Mouse (Mus musculus) MEL-GATA-1-ER (cell line): ENCODE data around the gene Nrros.
"Not testable (repeated sequence)": the region's sequence is repeated elsewhere in the genome, so short reads cannot be mapped to it uniquely, and the experiment has no call there.

Source experiments
- DNase-seq: peaks from one replicate; pipeline ENCODE4 v3.0.0-alpha.2; 2012; ENCODE audit warnings: low read depth; ENCODE audit errors: extremely low read depth

Nrros gene

DNA sequence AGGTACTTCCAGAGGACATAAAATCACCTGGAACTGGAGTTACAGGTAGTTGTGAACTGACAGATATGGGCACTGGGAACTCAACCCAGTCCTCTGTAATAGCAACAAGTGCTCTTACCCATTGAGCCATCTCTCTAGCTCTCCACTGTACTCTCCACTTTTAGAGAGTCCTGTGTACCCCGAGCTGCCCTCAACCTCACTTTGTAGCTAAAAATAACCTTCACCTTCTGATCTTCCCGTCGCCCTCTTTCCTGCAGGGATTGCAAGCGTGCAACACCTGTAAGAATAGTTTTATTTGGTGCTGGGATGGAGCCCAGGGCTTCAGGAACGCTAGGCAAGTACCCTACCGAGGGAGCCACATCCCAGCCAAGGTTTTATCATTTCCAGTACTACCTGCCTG is 49.6 kb downstream of the Nrros start:
- no peak for DNase-seq

DNA sequence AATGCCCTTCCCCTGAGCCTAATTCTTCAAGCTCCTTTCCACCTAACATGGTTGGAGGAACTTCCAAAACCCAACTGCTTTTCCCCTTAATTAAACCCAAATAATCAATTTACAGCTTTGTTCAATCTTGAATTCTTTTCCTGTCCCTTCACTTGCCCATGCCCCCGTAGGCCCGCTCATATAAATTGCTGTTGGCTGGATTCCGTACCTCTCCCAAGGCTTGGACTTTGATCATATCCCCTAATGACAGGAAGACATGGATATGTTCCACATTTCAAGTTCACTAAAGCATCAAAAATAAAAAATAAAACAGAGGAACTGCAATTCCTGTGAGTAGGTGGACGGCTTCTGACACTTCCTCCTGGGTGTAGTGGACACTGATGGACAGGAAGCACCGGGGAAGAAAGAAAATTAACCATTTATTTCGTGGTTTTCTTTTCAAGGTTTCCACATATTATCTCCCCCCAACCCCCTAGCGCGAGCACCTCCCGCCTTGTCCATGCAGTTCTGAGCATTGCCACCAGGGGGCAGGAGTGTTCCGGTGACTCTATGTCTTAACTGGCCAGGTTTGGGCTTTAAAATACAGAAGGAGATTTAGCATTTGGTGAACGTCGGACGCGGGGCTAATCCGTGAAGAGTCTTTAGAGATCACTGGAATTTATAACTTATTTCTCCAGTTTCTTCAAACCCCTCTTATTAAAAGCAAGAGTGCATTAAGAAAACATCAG is 50.3 kb downstream of the Nrros start:
- peak; percentile 61 for DNase-seq

DNA sequence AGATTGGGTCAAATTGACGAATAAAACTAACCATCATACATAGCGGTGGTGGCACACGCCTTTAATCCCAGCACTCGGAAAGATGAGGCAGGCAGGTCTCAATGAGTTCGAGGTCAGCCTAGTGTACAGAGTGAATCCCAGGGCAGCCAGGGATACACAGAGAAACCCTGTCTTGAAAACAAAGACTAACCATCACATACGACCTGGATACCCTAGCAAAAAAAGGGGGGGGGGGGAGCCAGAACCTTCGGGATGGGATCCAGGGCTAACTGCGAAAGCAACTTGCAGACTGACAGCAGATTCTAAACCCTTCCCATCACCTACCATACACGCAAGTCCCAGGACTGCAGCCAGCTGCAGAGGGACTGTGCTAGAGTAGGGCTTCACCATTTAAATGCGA is 51.0 kb downstream of the Nrros start:
- no peak for DNase-seq

DNA sequence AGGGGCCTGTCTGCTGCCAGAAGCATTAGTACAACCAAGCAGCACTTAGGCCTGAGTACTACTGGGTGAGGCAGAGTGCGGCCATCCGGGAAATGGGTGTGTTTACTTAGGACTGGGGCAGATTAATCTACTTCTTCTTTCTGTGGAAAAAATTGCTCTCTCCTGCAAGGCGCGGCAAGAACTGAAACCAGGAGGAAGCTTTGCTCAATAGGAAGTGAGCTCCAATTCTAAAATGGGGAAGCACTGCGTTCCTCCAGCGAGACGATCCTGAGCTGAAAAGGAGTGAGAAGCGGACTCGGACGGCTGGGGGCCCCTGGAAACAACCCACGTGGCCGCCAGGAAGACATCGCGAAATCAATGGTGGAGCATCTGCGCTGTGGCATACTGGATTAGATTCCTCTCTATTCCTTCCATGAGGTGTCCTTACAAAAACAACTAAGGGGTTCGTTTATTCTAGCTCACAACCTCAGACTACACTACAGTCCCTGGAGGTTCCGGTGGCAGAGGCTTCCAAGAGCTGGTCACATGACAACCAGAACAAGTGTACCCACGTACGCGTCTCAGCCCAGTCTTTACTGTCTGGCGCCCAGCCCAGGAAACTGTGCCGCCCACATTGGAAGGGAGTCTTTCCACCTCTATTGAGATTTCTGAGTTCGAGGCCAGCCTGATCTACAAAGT is 51.7 kb downstream of the Nrros start:
- DNase-seq = peak; percentile 96

DNA sequence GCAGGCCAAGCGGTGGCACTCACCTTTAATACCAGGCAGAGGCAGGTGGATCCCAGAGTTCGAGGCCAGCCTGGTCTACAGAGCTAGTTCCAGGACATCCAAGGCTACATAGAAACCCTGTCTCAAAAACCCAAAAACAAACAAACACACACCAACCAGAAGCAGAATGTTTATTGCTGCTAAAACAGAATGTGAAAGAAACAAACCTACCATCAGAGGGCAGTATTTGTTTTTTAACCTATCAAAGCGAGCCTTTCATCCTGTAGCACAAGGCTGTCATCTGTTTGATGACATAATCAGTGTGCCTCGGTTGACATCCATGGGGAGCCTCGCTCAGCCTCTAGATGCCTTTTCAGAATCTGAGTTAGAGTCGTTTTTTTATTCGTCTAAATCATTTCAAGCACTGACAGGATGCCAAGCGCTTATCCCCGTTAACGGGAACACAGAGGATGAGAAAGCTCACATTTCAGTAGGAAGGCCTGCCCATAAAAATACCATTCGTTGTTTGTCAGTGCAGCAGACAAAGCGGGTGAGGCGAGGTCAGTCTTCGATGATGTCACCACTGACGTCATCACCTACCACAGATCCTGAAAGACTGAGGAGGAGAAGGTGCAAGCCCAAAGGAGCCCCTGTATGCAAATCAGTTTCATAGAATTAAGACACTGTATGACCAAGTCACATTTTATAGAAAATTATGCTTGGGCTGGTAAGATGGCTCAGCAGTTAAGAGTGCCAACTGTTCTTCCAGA is 54.3 kb downstream of the Nrros start:
- DNase-seq = no peak

DNA sequence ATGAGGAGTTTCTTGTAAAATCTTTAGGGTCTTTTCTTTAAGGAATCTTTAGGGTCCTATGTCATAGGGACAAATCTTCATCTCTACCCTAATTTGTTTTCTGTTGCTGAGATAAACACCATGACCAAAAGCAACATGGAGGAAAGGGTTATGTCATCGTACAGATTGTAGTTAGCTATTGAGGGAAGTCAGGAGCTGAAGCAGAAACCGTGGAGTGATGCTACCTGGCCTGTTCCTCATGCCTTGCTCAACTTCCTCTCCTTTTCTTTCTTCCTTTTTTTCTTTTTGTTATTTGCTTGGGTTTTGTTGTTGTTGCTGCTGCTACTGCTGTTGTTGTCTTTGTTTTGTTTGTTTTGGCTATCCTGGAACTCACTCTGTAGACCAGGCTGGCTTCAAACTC is 56.8 kb downstream of the Nrros start:
- DNase-seq = no peak

DNA sequence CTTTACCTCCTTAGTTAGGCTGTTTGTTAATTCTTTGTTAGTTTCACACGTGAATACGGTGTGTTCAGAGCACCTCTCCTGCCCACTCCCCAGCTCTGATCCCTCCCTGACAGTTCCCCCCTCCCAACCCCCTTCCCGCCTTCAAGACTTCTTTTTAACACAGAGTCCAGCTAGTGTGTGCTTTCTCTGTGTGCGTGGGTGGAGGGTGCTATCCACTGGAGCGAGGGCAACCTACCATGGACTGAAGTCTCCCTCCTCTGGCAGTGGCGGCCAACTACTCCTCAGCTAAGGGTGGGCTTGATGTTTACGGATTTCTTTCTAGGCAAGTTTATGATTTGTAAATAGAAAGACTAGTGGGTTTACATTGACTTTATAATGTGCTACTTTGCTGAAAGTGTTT is 57.2 kb downstream of the Nrros start:
- DNase-seq = no peak

DNA sequence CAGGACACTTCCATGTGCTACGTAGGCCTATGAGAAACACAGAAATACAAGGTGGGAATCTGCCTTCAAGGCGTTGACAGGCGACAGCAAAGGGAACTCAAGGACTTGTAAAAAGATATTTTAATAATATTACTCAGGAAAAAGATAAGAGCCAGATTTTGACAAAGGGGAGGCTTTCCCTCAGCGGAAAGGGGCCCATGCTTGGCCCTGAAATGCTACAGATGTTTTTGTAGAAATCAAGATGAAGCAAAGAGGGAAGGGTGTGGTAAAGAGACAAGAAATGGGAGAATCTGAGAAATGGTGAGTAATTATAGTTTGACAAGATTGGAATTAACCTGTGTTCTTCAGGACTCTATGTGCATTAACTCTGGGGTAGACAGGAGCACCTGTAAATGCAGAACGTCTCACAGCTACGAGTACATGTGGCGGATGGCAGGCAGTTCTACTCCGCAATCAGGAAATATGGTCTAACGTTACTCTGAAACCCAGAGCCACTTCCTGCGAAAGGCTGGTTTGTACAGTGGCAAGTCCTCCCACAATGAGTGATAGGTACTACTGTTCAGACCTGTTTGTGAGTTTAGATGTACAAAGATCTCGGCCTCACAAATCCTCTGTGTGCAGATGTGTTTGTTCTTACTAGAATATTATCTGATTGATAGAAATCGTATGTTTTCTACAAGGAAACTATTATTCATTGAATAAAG is 57.9 kb downstream of the Nrros start:
- no peak for DNase-seq

DNA sequence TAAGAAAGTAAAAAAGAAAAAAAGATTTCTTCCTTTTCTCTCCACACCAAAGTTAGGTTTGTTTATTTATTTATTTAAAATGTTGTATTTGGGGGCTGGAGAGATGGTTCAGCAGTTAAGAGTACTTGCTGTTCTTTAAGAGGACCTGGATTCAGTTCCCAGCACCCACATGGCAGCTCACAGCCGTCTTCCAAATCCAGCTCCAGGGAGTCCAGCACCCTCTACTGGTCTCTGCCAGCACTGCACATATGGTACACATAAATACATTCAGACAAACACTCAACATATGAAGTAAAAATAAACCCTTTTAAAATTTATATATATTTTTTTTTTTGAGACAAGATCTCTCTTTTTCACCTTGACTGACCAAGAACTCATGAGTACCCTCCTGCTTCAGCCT is 59.7 kb downstream of the Nrros start:
- DNase-seq = no peak

DNA sequence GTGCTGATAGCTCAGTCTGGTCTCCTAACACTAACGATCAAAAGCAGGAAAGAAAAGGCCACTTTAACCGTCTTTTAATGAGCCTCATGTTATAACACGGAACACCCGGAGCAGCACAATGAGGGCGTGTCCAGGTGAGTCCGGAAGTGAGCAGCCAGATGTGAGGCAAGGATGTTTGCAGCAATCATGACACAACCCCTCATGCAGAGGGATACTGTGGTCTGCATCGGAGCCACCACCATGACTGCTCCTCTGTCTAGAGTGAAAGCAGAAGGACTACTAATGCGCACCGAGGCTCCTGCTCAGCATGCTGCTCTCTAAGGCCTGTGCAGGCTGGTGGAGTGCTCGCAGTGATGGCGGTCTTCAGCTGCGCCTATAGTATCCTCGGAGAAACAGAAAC is 63.1 kb downstream of the Nrros start:
- no peak for DNase-seq

DNA sequence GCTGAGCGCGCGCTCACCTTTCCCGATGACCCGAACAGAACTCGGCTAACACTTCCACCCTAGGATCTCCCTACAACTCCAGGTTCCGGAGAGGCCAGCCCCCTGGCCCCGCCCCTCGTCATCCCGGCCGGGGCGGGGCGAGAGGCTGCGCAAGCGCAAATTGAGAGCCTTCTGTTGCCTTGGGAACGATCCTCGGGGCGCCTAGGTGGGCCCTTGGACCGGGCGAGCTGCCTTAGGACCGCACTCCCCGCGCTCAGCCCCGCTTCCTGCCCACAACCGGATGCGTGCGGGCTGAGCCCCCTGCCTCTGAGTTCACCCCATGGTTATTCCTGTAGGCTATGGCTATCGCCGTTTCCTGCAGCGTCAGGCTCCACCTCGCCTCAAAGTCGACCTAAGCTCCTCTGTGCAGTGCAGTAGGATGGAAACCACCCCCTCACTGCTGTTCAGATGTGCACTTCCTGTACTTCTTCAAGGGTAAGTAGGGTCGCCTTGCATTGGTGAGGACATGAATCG is 65.7 kb downstream of the Nrros start, which contains the start of the genes Pigx and Cep19:
Gene Pigx, minus strand, starts transcription at position 103 of the 513 bp plus-strand sequence.
Gene Cep19, plus strand, starts transcription at position 163 of the 513 bp plus-strand sequence.
- DNase-seq = peak; percentile 67

DNA sequence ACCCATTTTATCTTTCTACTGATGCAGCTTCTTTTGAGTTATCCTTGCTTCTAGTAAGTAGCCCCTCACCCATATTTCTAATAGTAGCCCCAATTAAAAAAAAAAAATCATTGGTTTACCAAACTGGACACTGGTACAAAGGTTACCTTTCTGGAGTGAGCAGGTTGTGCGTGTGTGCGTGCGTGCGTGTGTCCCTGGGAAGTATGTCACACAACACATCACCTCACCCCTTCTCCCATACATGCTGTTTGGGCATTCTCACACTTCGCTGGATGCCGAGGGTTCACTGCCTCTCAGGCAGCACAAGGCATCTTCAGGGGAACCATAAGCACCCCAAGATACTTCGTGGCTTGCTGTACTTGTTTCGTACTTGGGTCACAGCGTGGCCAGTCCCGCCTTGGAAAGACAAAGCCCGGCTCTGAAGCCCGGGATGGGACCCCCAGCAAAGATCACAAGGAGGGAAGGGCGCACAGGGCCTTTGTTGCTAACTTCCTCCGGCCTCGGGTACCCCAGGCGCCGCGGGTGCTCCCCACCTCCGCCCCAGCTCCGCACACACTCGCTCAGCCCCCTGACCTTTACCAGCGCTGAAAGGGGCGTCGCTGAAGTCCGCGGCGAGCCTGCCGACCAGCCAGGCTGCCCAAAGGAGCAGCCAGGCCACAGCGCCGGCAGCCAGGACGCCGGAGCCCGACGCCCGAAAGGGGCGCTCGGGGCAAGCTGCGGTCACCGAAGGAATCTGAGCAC is 66.3 kb downstream of the Nrros start:
- DNase-seq = no peak

DNA sequence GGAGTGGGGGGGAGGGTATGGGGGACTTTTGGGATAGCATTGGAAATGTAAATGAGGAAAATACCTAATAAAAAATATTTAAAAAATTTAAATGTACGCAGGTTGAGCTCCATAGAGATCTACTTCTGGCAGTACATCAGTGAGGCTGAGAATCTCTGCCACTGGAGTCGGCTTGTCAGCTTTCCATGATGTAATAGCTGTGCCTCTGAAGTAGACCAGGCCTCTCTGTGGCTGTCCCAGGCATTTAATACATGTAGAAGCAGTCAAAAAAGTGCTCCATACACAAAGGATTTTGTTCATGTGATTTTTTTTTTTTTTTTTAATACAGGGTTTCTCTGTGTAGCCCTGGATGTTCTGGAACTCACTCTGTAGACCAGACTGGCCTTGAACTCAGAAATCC is 67.6 kb downstream of the Nrros start:
- not testable (repeated sequence) for DNase-seq
